Mouse (Mus musculus) left cerebral cortex, postnatal 25 days (tissue): ENCODE results near the gene Eif2a. TPM values are rescaled to one million over a fixed set of nuclear protein-coding genes. Genes with fewer than 3 reads are reported as not detected.

Experiments
- DNase-seq, 2 experiments: peaks; one replicate each; pipeline ENCODE4 v3.0.0; 2022; ENCODE audit warnings: low spot score in 2 of 2, mixed read lengths in 1 of 2
- intact Hi-C: fragments of 180-260 bp; cut with DNase I; formaldehyde crosslinking; loops from one replicate; pipeline ENCODE4 v1.15.1; 2025
- total RNA-seq, 2 experiments: library from RNA; stranded (reverse); gene quantifications; 2 replicates each; pipeline ENCODE4 v1.2.3; 2021

Eif2a gene
- 10 to 100 TPM; 40.8 to 42.2 TPM for total RNA-seq

DNA sequence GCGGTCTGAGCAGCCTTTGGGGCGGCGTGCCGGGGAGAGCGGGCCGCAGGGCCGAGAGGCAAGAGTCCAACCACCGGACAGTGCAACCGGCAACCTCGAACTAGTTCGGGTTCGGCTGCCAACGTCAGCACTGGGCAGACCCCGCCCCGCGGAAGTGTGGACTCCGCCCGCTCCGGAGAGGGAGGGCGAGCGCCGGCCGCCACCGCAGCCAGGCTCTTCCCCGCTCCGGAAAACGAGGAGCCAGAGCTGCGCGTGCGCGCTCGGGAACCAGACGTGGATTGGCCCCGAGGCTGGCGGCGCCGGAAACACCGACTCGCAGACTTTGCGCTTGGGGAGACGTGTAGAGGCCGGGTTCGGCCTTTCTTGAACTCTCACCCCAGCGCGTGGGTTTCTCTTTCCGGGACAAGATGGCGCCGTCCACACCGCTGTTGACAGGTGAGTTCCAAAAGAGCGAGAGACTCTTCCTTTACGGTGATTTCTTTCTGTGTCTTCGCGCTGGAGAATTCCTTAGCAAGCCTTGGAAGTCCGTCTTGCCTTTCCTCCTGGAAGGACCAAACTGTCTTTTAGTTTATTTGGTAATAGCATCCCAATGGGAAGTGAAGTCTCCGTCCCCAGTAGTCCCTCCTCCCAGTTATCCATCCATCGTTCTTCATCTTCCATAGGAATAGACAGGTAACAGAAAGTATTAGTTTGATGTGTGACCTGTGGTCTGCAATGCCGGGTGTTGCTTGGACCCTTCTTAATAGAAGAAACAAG is at the start of gene Eif2a, which contains the start of gene Serp1:
Gene Eif2a (plus strand): TSS at position 170 of the 756 bp plus-strand sequence.
Gene Serp1 (minus strand): TSS at position 241 of the 756 bp plus-strand sequence.
- peak; percentile 99 to 100 for DNase-seq
- intact Hi-C loops, result loop anchor here (1.0 to 2.0 kb wide), 2 partner anchors 51 to 109 kb away; no protein-coding TSS in a partner anchor

DNA sequence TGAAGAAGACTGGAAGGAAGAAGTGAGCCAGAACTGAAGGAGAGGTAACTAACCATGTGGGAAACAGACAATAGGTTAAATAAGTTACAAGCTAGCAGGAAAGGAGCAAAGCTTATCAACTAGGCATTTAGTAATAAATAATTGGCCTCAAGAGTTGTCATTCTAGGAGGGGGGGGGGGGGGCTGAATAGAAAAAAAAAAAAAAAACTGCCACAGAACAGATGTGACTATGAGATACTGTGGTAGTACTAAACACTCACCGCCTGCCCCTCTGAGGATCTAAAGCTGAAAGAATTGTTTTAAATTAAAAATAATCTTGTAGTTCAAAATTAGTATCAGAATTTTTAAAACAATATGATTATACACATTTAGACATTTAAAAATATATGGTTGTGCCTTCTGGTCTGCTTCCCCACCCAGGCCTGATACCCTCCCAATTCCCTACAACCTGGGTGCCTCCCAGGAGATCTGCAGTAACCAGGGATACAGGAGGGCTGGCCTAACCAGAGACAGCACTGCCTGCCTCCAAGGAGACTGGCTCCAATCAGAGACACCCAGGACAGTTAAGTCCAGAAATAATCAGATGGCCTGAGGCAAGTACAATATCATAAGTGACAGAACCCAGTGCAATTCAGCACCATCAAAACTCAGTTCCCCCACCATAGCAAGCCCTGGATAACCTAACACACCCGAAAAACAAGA is 46.7 kb upstream of the Eif2a start:
- intact Hi-C loops, result no loop called here
- DNase-seq, result no peak

DNA sequence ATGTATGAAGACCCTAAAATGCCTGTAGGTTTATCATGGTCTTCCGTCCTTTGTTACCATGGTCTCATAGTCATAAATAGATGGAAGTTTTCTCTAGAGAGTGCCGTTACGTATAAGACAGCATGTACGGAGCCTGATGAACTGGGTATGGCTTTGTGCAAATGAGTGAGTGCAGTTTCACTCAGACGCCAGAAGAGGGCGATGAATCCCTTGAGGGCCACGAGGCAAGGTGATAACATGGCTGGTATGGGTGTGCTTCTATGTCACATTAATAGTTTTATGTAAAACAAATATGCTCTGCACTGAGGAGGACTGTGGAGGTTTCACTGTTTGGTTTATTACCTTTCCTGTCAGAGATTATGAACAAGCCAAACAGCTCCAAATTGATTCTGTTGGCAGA is 39.7 kb upstream of the Eif2a start:
- intact Hi-C loops, result loop anchor here (10.0 kb wide), 1 partner anchor 811 kb away; no protein-coding TSS in a partner anchor
- no peak for DNase-seq

DNA sequence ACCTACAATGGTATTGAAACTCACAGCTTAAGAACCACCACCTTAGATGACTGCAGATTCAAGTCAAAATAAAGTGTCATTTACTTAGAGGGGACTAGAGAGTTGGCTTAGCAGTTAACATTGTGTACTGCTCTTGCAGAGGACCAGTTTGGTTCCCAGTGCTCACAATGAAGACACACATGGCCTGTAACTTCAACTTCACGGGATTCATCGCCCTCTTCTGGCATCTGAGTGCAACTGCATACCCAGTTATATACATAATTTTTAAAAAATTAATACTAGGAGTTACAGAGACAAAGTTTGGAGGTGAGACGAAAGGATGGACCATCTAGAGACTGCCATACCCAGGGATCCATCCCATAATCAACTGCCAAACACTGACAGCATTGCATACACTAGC is 38.5 kb upstream of the Eif2a start:
- intact Hi-C loops, result loop anchor here (10.0 kb wide), 1 partner anchor 812 kb away; no protein-coding TSS in a partner anchor
- no peak for DNase-seq

DNA sequence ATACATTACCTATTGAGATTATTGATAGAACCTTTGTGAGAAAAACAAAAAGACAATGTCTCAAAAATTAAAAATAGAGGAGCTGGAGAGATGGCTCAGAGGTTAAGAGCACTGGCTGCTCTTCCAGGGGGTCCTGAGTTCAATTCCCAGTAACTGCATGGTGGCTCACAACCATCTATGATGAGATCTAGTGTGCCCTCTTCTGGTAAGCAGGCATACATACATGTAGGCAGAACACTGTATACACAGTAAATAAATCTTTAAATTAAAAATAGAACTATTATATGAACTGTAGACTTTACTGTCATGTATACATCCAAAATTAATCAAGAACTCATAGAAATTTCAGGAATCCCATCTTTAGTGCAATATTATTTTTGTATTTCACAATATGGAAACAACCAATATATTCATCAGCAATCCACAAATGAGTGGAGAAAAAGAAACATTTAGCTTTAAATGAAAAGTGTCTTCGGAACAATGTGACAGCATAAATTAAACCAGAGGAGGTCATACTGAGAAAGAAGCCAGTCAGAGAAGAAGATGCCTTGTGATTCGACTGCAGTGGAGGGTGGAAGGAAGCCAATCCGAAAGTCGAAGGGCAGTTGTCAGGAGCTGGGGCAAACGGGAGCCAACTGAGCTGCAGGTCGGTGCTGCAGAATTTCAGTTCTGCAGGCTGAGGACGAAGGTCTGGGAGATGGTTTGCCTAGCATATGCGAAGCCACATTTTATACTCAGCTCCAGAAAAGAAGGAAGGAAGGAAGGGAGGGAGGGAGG is 37.4 kb upstream of the Eif2a start:
- DNase-seq, result no peak
- intact Hi-C loops, result loop anchor here (10.0 kb wide), 1 partner anchor 813 kb away; no protein-coding TSS in a partner anchor

DNA sequence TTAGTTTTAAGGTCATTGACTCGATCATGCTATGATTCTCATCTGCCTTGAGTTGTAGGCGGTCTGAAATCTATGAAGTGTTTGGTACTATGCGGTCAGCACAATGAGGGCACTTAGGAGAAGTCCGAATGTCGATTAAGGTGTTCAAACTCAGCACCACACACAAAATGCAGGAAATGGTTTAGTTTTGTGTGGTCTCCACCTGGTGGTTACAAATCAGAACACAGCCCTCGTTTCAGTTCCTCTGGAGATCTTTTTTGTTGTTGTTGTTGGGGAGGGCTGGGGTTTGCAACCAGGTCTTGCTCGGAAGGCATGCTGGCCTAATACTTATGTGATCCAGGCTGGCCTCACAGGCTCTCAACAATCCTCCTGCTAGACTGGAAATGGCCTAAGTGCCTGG is 34.8 kb upstream of the Eif2a start:
- peak; percentile 45 to 53 for DNase-seq
- intact Hi-C loops, result loop anchor here (2.0 to 10.0 kb wide), 2 partner anchors 74 to 646 kb away; partner anchors contain the start of gene Pfn2

DNA sequence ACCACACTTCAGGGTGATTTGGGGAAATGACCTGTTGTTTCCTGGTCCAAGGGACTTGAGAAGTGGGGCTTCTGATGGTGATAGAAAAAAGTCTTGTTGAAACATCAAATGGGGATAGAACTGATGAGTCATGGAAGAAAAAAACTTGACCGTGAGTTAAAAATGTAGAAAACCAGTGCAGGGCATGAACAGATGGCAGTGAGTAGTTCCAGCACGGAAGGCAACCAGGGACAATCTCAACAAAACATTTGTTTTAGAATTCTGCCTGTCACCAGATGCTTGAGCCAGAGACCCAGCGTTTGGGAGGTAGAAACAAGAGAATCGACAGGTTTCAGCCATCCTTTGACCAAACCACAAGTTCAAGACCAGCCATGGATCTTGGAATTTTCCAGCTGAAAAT is 32.0 kb upstream of the Eif2a start:
- peak; percentile 16 to 85 for DNase-seq
- intact Hi-C loops, result loop anchor here (10.0 kb wide), 1 partner anchor 649 kb away; the partner anchor contains the start of gene Pfn2

DNA sequence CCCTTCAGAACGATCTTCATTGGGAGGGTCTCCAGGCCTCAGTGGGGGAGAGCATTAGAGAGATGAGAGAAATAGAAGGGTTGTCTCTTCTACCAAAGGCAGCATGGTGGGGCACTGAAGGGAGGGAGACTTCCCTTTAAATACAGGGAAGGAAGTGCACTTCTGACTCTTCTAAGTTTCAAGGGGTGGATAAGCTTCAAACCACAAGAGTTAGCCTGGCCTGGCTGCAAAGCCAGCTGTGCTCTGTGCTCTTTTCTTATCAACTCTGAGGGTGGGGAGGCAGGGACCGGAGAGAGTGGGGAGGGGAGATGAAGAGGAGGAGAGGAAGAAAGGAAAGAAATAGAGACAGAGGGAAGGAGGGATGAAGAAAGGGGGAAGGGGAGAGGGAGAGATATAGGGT is 23.7 kb upstream of the Eif2a start:
- intact Hi-C loops, result no loop called here
- no peak for DNase-seq

DNA sequence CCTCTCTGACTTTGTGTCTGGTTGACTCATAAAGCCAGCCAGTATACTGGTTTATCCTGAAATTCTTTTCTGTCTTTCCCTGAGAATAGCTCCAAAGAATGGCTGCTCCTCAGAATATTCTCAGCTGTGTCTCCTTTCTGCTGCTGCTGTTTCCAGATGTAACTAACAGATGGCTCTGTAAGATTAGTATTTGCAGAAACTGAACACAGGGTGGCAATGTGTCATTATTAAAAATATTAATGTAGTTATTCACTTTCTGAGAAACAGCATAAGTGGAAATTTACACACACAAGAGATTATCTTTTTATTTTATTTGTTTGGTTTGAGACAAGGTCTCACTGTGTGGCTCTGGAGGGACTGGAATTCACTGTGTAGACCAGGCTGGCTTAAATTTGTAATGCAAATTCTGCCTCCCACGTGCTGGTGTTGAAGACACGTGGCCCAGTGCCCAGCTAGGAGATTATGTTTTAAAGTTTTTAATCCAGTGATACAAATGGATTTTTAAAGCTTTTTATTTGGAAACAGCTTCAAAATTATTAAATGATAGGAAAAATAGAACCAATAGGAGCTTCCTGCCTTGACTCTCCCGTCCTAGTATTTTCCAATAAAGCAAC is 21.8 kb upstream of the Eif2a start:
- intact Hi-C loops, result no loop called here
- DNase-seq, result peak in 1 of 2 experiments; percentile 31

DNA sequence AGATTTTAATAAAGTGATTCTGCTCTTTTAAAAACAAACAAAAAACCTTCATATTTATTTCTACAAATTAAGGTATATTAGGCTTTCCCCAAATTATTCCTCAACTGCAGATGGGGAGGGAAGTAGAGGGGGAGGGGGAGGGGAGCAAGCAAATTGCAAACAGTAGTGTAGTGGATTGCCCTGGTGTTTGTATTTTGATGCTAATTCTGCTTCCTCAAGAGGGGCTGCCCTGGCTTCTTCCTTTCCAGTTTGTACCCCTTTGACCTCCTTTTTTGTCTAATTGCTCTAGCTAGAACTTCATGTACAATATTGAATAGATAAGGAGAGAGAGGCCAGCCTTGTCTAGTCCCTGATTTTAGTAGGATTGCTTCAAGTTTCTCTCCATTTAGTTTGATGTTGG is 20.9 kb upstream of the Eif2a start:
- intact Hi-C loops, result no loop called here
- no peak for DNase-seq

DNA sequence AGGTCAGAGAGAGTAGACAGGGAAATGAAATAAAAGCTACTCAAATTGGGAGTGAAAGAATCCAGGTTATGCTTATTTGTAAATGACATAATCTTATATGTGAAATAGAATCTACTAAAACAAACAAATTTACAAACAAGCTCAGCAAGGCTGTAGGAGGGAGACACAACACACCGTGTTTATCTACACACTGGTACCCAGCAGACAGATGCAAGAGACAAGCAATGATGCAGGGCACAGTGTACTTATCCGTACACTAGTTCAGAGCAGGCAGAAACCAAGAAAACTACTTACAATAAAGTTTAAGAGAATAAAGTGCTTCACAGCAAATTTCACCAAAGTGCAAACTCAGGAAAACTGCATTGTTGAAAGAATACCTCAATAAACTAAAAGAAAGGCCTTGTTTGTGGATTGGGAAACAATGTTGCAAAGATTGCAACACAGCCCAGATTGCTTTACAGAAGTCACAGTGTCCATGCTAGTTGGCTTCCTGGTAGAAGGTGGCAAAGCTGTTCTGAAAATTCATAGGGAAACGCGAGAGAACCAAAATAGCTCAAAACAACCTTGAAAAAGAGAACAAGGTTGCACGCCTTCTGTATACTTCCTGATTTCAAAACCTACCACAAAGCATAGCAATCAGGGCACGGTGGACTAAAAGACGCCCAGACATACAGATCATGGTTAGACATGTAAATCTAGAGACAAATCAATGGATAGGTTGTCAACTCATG is 17.4 kb upstream of the Eif2a start:
- no peak for DNase-seq
- intact Hi-C loops, result no loop called here

DNA sequence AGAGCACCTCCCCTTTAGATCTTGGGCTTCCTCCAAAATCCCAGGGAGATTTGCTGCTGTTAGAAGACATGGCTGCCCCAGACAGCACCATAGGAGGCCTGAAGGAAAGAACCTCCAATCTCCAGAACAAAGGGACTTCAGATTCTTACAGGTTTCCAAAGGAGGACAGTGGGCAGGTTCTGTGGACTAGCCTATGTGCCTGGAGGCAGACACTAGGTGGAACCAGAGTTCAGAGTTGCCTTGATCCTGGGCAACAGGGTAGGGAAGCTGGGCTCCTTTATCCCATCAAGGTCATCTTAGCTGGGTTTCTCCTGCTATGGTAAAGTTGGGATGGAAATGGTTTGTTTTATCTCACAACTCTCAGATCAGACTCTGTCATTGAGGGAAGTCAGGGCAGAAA is 14.0 kb upstream of the Eif2a start:
- no peak for DNase-seq
- intact Hi-C loops, result no loop called here

DNA sequence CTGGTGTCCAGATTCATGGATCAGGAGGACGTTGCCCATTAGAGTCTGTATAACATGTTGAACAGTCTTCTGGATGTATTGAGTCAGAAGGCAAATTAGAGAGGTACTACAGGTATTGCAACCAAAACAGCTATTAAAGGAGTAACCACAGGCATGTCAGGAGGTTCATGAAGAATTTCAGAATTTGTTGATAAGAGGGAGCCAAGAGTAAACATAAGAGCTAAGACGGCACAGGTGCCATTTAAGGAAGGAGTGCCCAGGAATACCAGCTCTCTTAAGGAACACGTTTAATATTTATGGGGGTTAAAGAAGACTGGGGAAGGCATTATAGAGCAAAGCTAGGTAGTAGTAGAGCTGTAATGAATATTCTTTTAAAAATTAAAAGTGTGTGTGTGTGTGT is 12.9 kb upstream of the Eif2a start:
- no peak for DNase-seq
- intact Hi-C loops, result no loop called here

DNA sequence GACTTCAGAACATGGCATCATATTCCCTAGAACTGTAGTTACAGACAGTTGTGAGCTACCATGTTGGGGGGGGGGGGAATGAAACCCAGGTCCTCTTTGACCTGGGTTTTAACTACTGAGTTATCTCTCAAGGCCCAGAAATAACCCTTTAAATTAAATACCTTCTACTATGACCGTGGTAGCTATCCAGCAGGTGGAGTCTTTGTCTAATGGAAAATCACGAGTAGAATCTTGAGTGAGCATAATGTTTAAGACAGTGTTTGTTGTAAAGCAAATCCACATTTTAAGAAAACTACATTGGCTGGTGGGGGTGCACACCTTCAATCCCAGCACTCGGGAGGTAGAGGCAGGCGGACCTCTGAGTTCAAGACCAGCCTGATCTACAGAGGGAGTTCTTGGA is 12.1 kb upstream of the Eif2a start:
- intact Hi-C loops, result no loop called here

DNA sequence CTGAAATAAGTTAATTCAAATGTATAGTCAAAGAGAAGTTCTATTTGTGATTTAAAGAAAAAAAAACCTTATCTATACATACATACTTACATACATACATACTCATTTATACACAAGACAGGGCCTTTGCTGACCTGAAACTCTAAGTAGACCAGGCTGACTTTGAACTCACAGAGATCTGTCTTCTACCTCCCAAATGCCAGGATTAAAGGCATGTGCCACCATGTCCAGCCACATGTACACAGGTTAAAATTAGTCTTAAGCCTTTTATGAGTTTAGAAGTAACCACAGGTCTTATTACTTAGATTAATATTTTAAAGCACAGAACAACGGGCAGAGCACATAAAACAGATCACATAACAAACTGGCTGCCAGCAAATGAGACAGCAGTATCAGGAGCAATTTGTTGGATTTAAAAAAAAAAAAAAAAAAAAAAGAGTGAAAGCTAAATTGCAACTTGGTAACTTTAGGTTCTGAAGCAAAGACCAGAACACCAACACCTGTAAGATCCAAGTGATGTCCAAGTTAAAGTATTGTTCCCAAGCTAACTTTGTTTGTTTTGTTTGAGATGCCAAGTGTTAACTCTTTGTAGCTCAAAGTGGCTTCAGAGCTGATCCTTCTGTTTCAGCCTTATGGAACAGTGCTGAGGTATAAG is 9.5 kb upstream of the Eif2a start:
- intact Hi-C loops, result no loop called here
- no peak for DNase-seq

More for the DNA sequence above, 12.1 kb upstream of the Eif2a start:
- no peak for DNase-seq

DNA sequence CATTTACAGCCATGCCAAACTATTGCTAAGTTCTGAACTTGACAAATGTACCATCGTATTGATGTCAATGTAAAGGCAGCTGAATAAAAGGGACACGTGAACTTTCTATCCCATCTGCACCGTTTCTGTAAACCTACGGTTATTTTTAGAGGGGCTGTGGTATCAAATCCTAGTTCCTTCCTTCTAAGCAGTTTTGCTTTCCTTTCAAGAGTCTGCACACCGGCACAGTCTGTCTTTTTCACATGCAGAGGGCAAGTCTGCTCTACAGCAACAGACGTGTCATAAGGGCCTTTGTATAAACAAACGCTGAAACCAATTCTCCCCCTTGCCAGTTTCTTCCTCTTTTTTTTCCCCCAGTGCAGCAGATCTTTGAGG is 9.0 kb upstream of the Eif2a start:
- no peak for DNase-seq
- intact Hi-C loops, result no loop called here

DNA sequence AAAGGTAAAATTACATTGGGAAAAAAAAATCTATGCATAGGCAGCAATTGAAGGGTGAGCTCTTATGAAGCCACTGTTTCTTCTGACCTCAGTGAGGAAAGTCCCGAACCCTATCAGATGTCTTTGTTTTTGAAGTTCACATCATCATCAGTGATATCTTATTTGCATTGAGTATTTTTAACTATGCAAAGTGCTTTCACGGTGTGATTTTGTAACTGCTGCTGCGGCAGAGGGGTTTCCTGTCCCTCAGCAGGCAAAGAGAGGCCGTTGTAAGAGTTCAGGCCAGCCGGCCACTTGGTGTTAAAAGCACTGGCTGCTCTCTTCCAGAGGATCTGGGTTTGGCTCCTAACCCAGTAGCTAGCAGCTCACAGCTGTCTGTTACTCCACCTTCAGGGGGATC is 8.4 kb upstream of the Eif2a start:
- intact Hi-C loops, result no loop called here
- DNase-seq, result no peak

DNA sequence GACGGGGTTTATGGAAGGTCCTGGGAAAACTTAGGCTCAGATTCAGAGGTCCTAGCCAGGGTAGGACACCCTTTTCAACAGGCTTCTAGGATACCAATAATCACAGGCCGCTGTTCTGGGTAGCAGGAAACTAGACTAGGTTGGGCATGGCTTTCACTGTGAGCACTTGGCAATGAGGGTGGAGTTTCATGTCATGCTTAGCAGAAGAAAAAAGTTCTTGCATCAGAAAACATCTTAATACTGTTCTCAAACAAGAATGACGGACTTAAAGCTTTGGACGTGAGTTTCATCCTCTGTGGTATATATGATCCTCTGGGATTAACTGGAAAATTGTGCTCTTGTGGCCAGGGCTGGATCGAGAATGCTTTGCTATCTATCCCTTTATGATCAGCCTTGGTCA is 7.8 kb upstream of the Eif2a start:
- no peak for DNase-seq
- intact Hi-C loops, result no loop called here

DNA sequence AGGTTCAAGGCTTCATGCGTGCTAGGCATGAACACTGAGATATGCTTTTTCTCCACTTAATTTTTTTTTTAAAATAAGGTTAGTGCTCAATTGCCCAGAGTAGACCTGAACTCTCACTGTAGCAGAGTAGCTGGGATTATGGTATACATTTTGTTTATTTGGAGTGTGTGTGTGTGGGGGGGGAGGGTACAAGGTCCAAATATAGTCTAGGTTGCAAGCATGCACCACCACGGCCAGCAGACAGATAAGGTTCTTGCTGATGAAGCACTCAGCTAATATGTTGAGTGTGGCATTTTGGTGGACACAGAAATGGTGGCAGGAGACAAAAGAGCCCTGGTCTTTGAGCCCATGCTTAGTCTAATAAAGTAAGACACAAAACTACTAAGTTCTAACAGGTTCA is 6.7 kb upstream of the Eif2a start:
- intact Hi-C loops, result no loop called here

More for the DNA sequence above, 6.7 kb upstream of the Eif2a start:
- DNase-seq, result no peak
